8 mouse cellular contexts compared by ENCODE assay signal in genomic region chr7:45091001-45091990, GRCm38 (mm10). TPM values are rescaled to one million over a fixed set of nuclear protein-coding genes. Genes with fewer than 3 reads are reported as not detected.
DNase-seq lines count a peak whose midpoint lies in the region; ATAC-seq and TF ChIP-seq lines count a peak whose summit lies in the region.

No protein-coding gene starts in this region.

- no peaks in the 10 kb centered on the region for H3K9me3 ChIP-seq in heart, embryonic 15.5 days (replicated peaks)

- intact Hi-C loops in left cerebral cortex, postnatal 25 days (cut with DNase I) = no loop called here

- peaks cover 26% of the 10 kb centered on the region for H3K36me3 ChIP-seq in heart, embryonic 15.5 days
- H3K36me3 ChIP-seq in liver, adult 2 months (ENCODE audit: control insufficient read depth, insufficient read depth, low read length) = peaks cover 3% of the 10 kb centered on the region; the same call in 1 of the 2 replicates

- H3K27ac ChIP-seq in bone marrow, adult 2 months (ENCODE audit: control insufficient read depth, insufficient read depth, low read depth, low read length, poor library complexity) = no peak overlapping the region
- peak overlapping the region; percentile 81 for H3K27ac ChIP-seq in heart, embryonic 15.5 days
- H3K27ac ChIP-seq in liver, adult 2 months (replicated peaks; ENCODE audit: insufficient read depth, low read depth, low read length) = no peak overlapping the region

- H3K27me3 ChIP-seq in heart, embryonic 15.5 days = no peaks in the 10 kb centered on the region
- H3K27me3 ChIP-seq in liver, adult 2 months (ENCODE audit: control insufficient read depth, insufficient read depth, low read length) = no peaks in the 10 kb centered on the region

- H3K4me1 ChIP-seq in bone marrow, adult 2 months (ENCODE audit: control insufficient read depth, insufficient read depth, low read length) = no peaks in the 10 kb centered on the region
- H3K4me1 ChIP-seq in heart, embryonic 15.5 days (replicated peaks) = peaks cover 23% of the 10 kb centered on the region
- no peaks in the 10 kb centered on the region for H3K4me1 ChIP-seq in liver, adult 2 months (ENCODE audit: control insufficient read depth, insufficient read depth, low read length)

- TF ChIP-seq CTCF in bone marrow, adult 2 months (IDR thresholded peaks at IDR 0.05; ENCODE audit: control insufficient read depth, insufficient read depth, low read length) = no peak
- TF ChIP-seq CTCF in liver, adult 2 months (IDR thresholded peaks at IDR 0.05; ENCODE audit: low read depth, low read length) = no peak

- peak overlapping the region; percentile 73 for H3K4me2 ChIP-seq in heart, embryonic 15.5 days

- no peak for TF ChIP-seq POLR2A in bone marrow, adult 2 months (IDR thresholded peaks at IDR 0.05; ENCODE audit: borderline replicate concordance, control insufficient read depth, low read depth, low read length)
- TF ChIP-seq POLR2A in liver, adult 2 months (IDR thresholded peaks at IDR 0.05; ENCODE audit: extremely low read depth, insufficient read depth, low read length) = no peak

- DNase-seq in heart, adult 18-20 months = peak; percentile 34 to 51
- DNase-seq in heart, adult 8-10 months (ENCODE audit: low spot score) = no peak
- DNase-seq in liver, adult 2 months (ENCODE audit: extremely low read depth, low read depth, low spot score) = peak; percentile 36
- no peak for DNase-seq in right cerebral cortex, postnatal 25 days
- no peak for DNase-seq in left cerebral cortex, postnatal 25 days (ENCODE audit: low spot score in 2 of 2)

- no peaks in the 10 kb centered on the region for H3K79me2 ChIP-seq in liver, adult 2 months (ENCODE audit: control insufficient read depth, insufficient read depth, low read length)

- 7% methylated on average over 35 of the region's 35 CpGs for WGBS in bone marrow, adult 2 months
- WGBS in heart, embryonic 15.5 days = 10% methylated on average over 35 of the region's 35 CpGs
- WGBS in liver, adult 2 months = 22% methylated on average over 35 of the region's 35 CpGs

- peak overlapping the region; percentile 12 for H3K4me3 ChIP-seq in bone marrow, adult 2 months (replicated peaks; ENCODE audit: control insufficient read depth, low read depth, low read length)
- peak overlapping the region; percentile 59 for H3K4me3 ChIP-seq in heart, embryonic 15.5 days
- peak overlapping the region; percentile 53 for H3K4me3 ChIP-seq in liver, adult 2 months (ENCODE audit: insufficient read depth, low read depth, low read length)

- peak overlapping the region; percentile 54 for H3K9ac ChIP-seq in heart, embryonic 15.5 days
- H3K9ac ChIP-seq in liver, adult 2 months (ENCODE audit: low read depth, low read length) = 0 out of 2 replicates have a peak overlapping the region, but pooled peaks have one; percentile 36

- ATAC-seq in heart, embryonic 15.5 days (replicated peaks; ENCODE audit: insufficient number of reproducible peaks, insufficient read depth, low FRiP score, low read depth) = peak; percentile 58
- peak; percentile 63 for ATAC-seq in neutrophil, adult 5-6 weeks (ENCODE audit: extremely low read depth, insufficient number of reproducible peaks, low FRiP score, poor library complexity, severe bottlenecking)

RNA-seq across cellular contexts. Expression of gene Rcn3, which starts 0.7 kb away (rescaled TPM):
- total RNA-seq in heart, adult 18-20 months (2021) = 10 to 100 TPM; 20.0 to 20.7 TPM
- 10 to 100 TPM; 17.8 to 27.4 (median 21.4) TPM for total RNA-seq in heart, adult 8-10 months (2022)
- 10.6 and 16.0 TPM in 2 replicates for polyA plus RNA-seq in bone marrow, adult 2 months (2011; ENCODE audit: insufficient read depth, insufficient read length, low replicate concordance, missing spikeins)
- 223 and 285 TPM in 2 replicates for polyA plus RNA-seq in heart, embryonic 15.5 days (2015; fragmentation: Nextera tagmentation; extraction: Ambion mirVana)
- total RNA-seq in liver, adult 2 months (2014; rRNA removed) = 6.7 and 8.8 TPM in 2 replicates
- 14.9 and 16.3 TPM in 2 replicates for polyA plus RNA-seq in liver, adult 2 months (2012; rRNA removed)
- total RNA-seq in neutrophil, adult 5-6 weeks (2017) = 9.2 and 16.1 TPM in 2 replicates
- 1 to 10 TPM; 5.3 to 6.0 TPM for total RNA-seq in left cerebral cortex, postnatal 25 days (2021)

RNA-seq across cellular contexts. Expression of gene Fcgrt, which starts 12.4 kb away (rescaled TPM):
- total RNA-seq in heart, adult 18-20 months (2021) = 10 to 100 TPM; 60.3 to 66.8 TPM
- total RNA-seq in heart, adult 8-10 months (2022) = 10 to 100 TPM; 65.6 to 77.1 (median 67.5) TPM
- polyA plus RNA-seq in bone marrow, adult 2 months (2011; ENCODE audit: insufficient read depth, insufficient read length, low replicate concordance, missing spikeins) = 13.9 and 19.1 TPM in 2 replicates
- polyA plus RNA-seq in heart, embryonic 15.5 days (2015; fragmentation: Nextera tagmentation; extraction: Ambion mirVana) = 52.5 and 62.7 TPM in 2 replicates
- total RNA-seq in liver, adult 2 months (2014; rRNA removed) = 163 and 188 TPM in 2 replicates
- 170 and 193 TPM in 2 replicates for polyA plus RNA-seq in liver, adult 2 months (2012; rRNA removed)
- 29.6 and 32.2 TPM in 2 replicates for total RNA-seq in neutrophil, adult 5-6 weeks (2017)
- 10 to 100 TPM; 22.7 to 24.1 TPM for total RNA-seq in left cerebral cortex, postnatal 25 days (2021)

RNA-seq across cellular contexts. Expression of gene Prrg2, which starts 28.8 kb away (rescaled TPM):
- total RNA-seq in heart, adult 18-20 months (2021) = 1 to 10 TPM; 7.8 TPM
- 1 to 10 TPM; 5.6 to 7.8 (median 6.7) TPM for total RNA-seq in heart, adult 8-10 months (2022)
- polyA plus RNA-seq in bone marrow, adult 2 months (2011; ENCODE audit: insufficient read depth, insufficient read length, low replicate concordance, missing spikeins) = 13.8 and 18.2 TPM in 2 replicates
- polyA plus RNA-seq in heart, embryonic 15.5 days (2015; fragmentation: Nextera tagmentation; extraction: Ambion mirVana) = 12.9 and 15.9 TPM in 2 replicates
- total RNA-seq in liver, adult 2 months (2014; rRNA removed) = 26.1 and 32.8 TPM in 2 replicates
- polyA plus RNA-seq in liver, adult 2 months (2012; rRNA removed) = 74.1 and 83.8 TPM in 2 replicates
- 19.8 and 21.8 TPM in 2 replicates for total RNA-seq in neutrophil, adult 5-6 weeks (2017)
- 1 to 10 TPM; 7.3 to 7.6 TPM for total RNA-seq in left cerebral cortex, postnatal 25 days (2021)

RNA-seq across cellular contexts. Expression of gene Nosip, which starts 29.1 kb away (rescaled TPM):
- total RNA-seq in heart, adult 18-20 months (2021) = 10 to 100 TPM; 29.6 to 35.2 TPM
- 10 to 100 TPM; 30.6 to 33.8 (median 32.7) TPM for total RNA-seq in heart, adult 8-10 months (2022)
- 31.8 and 44.8 TPM in 2 replicates for polyA plus RNA-seq in bone marrow, adult 2 months (2011; ENCODE audit: insufficient read depth, insufficient read length, low replicate concordance, missing spikeins)
- 42.4 and 54.8 TPM in 2 replicates for polyA plus RNA-seq in heart, embryonic 15.5 days (2015; fragmentation: Nextera tagmentation; extraction: Ambion mirVana)
- total RNA-seq in liver, adult 2 months (2014; rRNA removed) = 20.1 and 22.8 TPM in 2 replicates
- polyA plus RNA-seq in liver, adult 2 months (2012; rRNA removed) = 31.4 and 35.8 TPM in 2 replicates
- total RNA-seq in neutrophil, adult 5-6 weeks (2017) = 50.7 and 51.0 TPM in 2 replicates
- total RNA-seq in left cerebral cortex, postnatal 25 days (2021) = 10 to 100 TPM; 48.5 to 53.0 TPM

RNA-seq across cellular contexts. Expression of gene Rps11, which starts 32.9 kb away (rescaled TPM):
- 100 to 1,000 TPM; 512 to 646 TPM for total RNA-seq in heart, adult 18-20 months (2021)
- 100 to 1,000 TPM; 572 to 626 (median 604) TPM for total RNA-seq in heart, adult 8-10 months (2022)
- polyA plus RNA-seq in bone marrow, adult 2 months (2011; ENCODE audit: insufficient read depth, insufficient read length, low replicate concordance, missing spikeins) = 982 and 1,240 TPM in 2 replicates
- polyA plus RNA-seq in heart, embryonic 15.5 days (2015; fragmentation: Nextera tagmentation; extraction: Ambion mirVana) = 794 and 808 TPM in 2 replicates
- total RNA-seq in liver, adult 2 months (2014; rRNA removed) = 355 and 400 TPM in 2 replicates
- polyA plus RNA-seq in liver, adult 2 months (2012; rRNA removed) = 95.1 and 111 TPM in 2 replicates
- total RNA-seq in neutrophil, adult 5-6 weeks (2017) = 587 and 609 TPM in 2 replicates
- 100 to 1,000 TPM; 410 to 413 TPM for total RNA-seq in left cerebral cortex, postnatal 25 days (2021)

Comparison
In these comparisons a context has a peak if more than half of its experiments do, and no peak if none do; other contexts are left out.
1. DNase-seq: peak in heart, adult 18-20 months (2 of 2) and liver, adult 2 months (single experiment); none in heart, adult 8-10 months (single experiment), right cerebral cortex, postnatal 25 days (single experiment) and left cerebral cortex, postnatal 25 days (0 of 2).
2. Peak in every context shown above with its lines, with median percentiles within 50 percentile points of each other: H3K4me3 ChIP-seq.